Comparison of ENCODE assay signal across 17 mouse cellular contexts in the genomic region with DNA sequence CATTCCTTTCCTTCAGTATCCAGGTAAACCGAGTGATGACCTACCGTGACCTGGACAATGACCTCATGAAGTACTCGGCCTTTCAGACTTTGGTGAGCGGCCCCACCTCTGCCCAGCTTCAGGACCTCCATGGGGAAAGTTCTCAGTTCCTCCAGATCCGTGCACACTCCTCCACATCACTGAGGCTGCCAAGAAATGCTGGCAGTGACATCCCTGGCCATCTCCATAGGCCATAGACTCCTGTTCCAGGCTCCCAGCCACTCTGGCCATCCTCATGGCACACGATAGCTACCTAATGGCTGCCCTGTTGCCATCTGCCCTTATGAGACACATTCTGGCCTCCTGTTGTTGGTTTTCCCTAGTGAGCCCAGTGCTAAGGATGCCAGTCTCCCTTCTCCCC.
A peak's percentile ranks its signal among the peaks of the same experiment; 100 is the strongest.
DNase-seq lines count a peak whose midpoint lies in the region; ATAC-seq and TF ChIP-seq lines count a peak whose summit lies in the region.
"Had no signal": no experiment of that assay in that cellular context is flagged by ENCODE, and none has a peak within 500 bp of the region (broad histone marks: within the 10 kb centered on the region; RNA-seq: fewer than 3 reads in every experiment).

No protein-coding gene starts in this region.

- 92% methylated on average over 6 of the region's 6 CpGs for WGBS in limb, embryonic 10.5 days
- WGBS in stomach, postnatal 0 days, result 91% methylated on average over 6 of the region's 6 CpGs

- no peak overlapping the region for H3K4me3 ChIP-seq in limb, embryonic 10.5 days
- H3K4me3 ChIP-seq in stomach, postnatal 0 days (ENCODE audit: low read depth, low read length), result no peak overlapping the region
- H3K4me3 ChIP-seq: embryonic facial prominence, embryonic 12.5 days; forebrain, embryonic 15.5 days; heart, adult 2 months; heart, embryonic 15.5 days had no signal

- H3K9ac ChIP-seq in stomach, postnatal 0 days (ENCODE audit: low read length), result no peak overlapping the region
- H3K9ac ChIP-seq: embryonic facial prominence, embryonic 12.5 days; forebrain, embryonic 15.5 days; heart, embryonic 15.5 days had no signal

- 0 out of 2 replicates have a peak overlapping the region, but pooled peaks have one; percentile 21 for H3K27ac ChIP-seq in limb, embryonic 10.5 days
- H3K27ac ChIP-seq in stomach, postnatal 0 days (replicated peaks), result no peak overlapping the region
- H3K27ac ChIP-seq: embryonic facial prominence, embryonic 12.5 days; forebrain, embryonic 15.5 days; heart, adult 2 months; heart, embryonic 15.5 days had no signal

- H3K9me3 ChIP-seq in limb, embryonic 10.5 days (replicated peaks), result no peaks in the 10 kb centered on the region
- H3K9me3 ChIP-seq in stomach, postnatal 0 days (ENCODE audit: control insufficient read depth, low read length), result no peaks in the 10 kb centered on the region
- H3K9me3 ChIP-seq: embryonic facial prominence, embryonic 12.5 days; forebrain, embryonic 15.5 days; heart, embryonic 15.5 days had no signal

- ATAC-seq in cerebellum, adult (ENCODE audit: insufficient number of reproducible peaks, low FRiP score, low TSS enrichment), result no peak
- no peak for ATAC-seq in stomach, postnatal 0 days (ENCODE audit: low FRiP score, low TSS enrichment)
- ATAC-seq: forebrain, embryonic 15.5 days; hindbrain, embryonic 16.5 days; inflammation-experienced regulatory T-cells, adult 6 months; intestine, postnatal 0 days had no signal

- H3K4me1 ChIP-seq in limb, embryonic 10.5 days, result peaks cover 59% of the 10 kb centered on the region
- H3K4me1 ChIP-seq in stomach, postnatal 0 days (replicated peaks; ENCODE audit: control insufficient read depth, insufficient read depth), result no peaks in the 10 kb centered on the region

- no peak for TF ChIP-seq CTCF in stomach, postnatal 0 days (IDR thresholded peaks at IDR 0.05; ENCODE audit: low read depth)

- no peak for TF ChIP-seq EP300 in stomach, postnatal 0 days (optimal IDR thresholded peaks at IDR 0.05)

- peak; percentile 75 for DNase-seq in cerebellum, adult 11-12 months
- peak; percentile 78 for DNase-seq in brain, adult 2 months (ENCODE audit: low read depth, low spot score)
- DNase-seq in cerebellum, adult 9-10 months, result peak; percentile 70
- no peak for DNase-seq in limb, embryonic 10.5 days (ENCODE audit: low spot score)
- DNase-seq in stomach, postnatal 0 days (ENCODE audit: low spot score), result no peak
- DNase-seq in thymus, postnatal 0 days (ENCODE audit: low spot score), result no peak
- DNase-seq: adrenal gland, postnatal 10 days; gastrocnemius, postnatal 14 days; heart, adult 2 months had no signal

- peaks cover 13% of the 10 kb centered on the region for H3K36me3 ChIP-seq in limb, embryonic 10.5 days
- H3K36me3 ChIP-seq in stomach, postnatal 0 days (ENCODE audit: control insufficient read depth, insufficient read depth, low read length), result no peaks in the 10 kb centered on the region
- H3K36me3 ChIP-seq: embryonic facial prominence, embryonic 12.5 days; forebrain, embryonic 15.5 days had no signal

- no peak overlapping the region for H3K4me2 ChIP-seq in stomach, postnatal 0 days (replicated peaks; ENCODE audit: low read depth)
- H3K4me2 ChIP-seq: embryonic facial prominence, embryonic 12.5 days; forebrain, embryonic 15.5 days; heart, embryonic 11.5 days; heart, embryonic 15.5 days had no signal

- no peaks in the 10 kb centered on the region for H3K27me3 ChIP-seq in limb, embryonic 10.5 days (ENCODE audit: low read depth, poor library complexity, severe bottlenecking)
- no peaks in the 10 kb centered on the region for H3K27me3 ChIP-seq in stomach, postnatal 0 days (ENCODE audit: control insufficient read depth, insufficient read depth, low read length)
- H3K27me3 ChIP-seq: embryonic facial prominence, embryonic 12.5 days; forebrain, embryonic 15.5 days; heart, embryonic 15.5 days had no signal

Comparison
In these comparisons a context has a peak if more than half of its experiments do, and no peak if none do; other contexts are left out.
1. DNase-seq: peak in cerebellum, adult 11-12 months (single experiment), brain, adult 2 months (single experiment) and cerebellum, adult 9-10 months (single experiment); none in limb, embryonic 10.5 days (single experiment), stomach, postnatal 0 days (single experiment) and thymus, postnatal 0 days (single experiment).